Mouse (Mus musculus): ENCODE data around the gene Gm10563.

- TF ChIP-seq CTCF (conservative IDR thresholded peaks at IDR 0.05; ENCODE audit: low read length), result no peak
- no peak for TF ChIP-seq NANOG (IDR thresholded peaks at IDR 0.05; ENCODE audit: borderline replicate concordance, low read length)
- TF ChIP-seq POU5F1 (IDR thresholded peaks at IDR 0.05; ENCODE audit: borderline replicate concordance, low read length), result no peak
These were observed 66.7 kb downstream of the Gm10563 start for GRCm38 (mm10) chr4:155578336-155579125.
